Mouse (Mus musculus): ENCODE results near the gene Gigyf1. TPM values are rescaled to one million over a fixed set of nuclear protein-coding genes. Genes with fewer than 3 reads are reported as not detected.

Gene Gigyf1
- polyA plus RNA-seq (2015; fragmentation: Nextera tagmentation; extraction: Ambion mirVana), result 13.2 and 14.7 TPM in 2 replicates

DNA sequence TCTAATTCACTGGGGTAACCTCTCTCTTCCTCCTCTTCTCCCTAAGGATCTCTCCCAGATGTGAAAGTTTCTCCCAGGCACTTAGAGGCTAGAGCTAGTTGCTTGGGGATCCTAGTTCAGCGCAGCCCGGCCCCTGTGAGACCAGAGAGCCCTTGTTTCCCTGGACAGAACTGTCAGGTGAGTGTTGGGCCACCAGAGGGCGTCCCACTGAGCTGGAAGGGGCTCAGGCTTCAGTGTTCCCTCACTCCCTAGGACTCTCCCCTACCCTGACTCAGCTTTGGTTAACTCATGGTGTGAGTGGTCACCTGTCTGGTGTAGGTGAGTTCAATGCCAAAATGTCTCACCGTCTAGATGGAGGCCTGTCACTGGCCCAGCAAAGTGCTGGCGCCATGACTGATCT lies at the start of gene Gigyf1:
TSS of gene Gigyf1 (plus strand) at position 113 of the 400 bp plus-strand sequence.
- H3K4me2 ChIP-seq, result no peak within 1 kb of the TSS
- WGBS, result 73% methylated on average over 5 of the region's 5 CpGs
- H3K36me3 ChIP-seq, result peaks cover 71% of the 10 kb centered on the region
- no peak for ATAC-seq (replicated peaks; ENCODE audit: low FRiP score)
- no peak within 1 kb of the TSS for H3K9ac ChIP-seq
- H3K9me3 ChIP-seq (replicated peaks), result no peaks in the 10 kb centered on the region
- H3K4me1 ChIP-seq, result peaks cover 26% of the 10 kb centered on the region
- no peak within 1 kb of the TSS for H3K27ac ChIP-seq
- H3K4me3 ChIP-seq (replicated peaks), result no peak within 1 kb of the TSS
- H3K27me3 ChIP-seq, result no peaks in the 10 kb centered on the region

- Histone ChIP-seq H3K9ac (no peak overlapping the region), H3K4me2 (no peak overlapping the region), H3K4me3 (replicated peaks) (no peak overlapping the region), H3K27me3 (no peaks in the 10 kb centered on the region), H3K27ac (no peak overlapping the region), H3K9me3 (replicated peaks) (no peaks in the 10 kb centered on the region), H3K4me1 (no peaks in the 10 kb centered on the region), H3K36me3 (no peaks in the 10 kb centered on the region)
- 71% methylated on average over 5 of the region's 5 CpGs for WGBS
- no peak for ATAC-seq (replicated peaks; ENCODE audit: low FRiP score)
Measured at GRCm38 (mm10) chr5:137472252-137472904, 46.0 kb upstream of the Gigyf1 start.

DNA sequence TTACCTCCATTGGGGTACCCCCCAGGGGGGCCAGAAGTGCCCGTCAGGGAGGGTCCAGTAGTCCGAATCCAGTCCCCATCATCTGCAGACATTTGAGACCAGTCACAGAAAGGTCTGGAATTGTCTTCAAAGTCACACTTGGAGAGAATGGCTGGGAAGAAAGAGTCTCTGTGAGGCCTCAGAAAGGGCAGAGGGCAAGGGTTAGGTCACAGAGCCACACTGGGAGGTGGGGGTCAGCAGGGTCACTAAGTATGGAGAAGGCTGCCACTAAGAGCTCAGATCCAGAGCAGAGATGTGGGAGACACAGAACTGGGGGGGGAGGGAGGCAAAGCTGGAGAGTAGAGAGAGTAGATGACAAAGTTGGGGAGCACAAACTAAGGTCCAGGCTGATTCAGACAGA lies 44.0 kb upstream of the Gigyf1 start:
- Histone ChIP-seq H3K4me2 (no peak overlapping the region), H3K27ac (no peak overlapping the region), H3K36me3 (no peaks in the 10 kb centered on the region), H3K27me3 (no peaks in the 10 kb centered on the region), H3K4me1 (no peaks in the 10 kb centered on the region), H3K4me3 (replicated peaks) (no peak overlapping the region), H3K9me3 (replicated peaks) (no peaks in the 10 kb centered on the region), H3K9ac (no peak overlapping the region)
- 45% methylated on average over 2 of the region's 2 CpGs for WGBS
- no peak for ATAC-seq (replicated peaks; ENCODE audit: low FRiP score)

GRCm38 (mm10) chr5:137476964-137477363 lies 41.4 kb upstream of the Gigyf1 start, which contains the start of gene Zan:
Gene Zan, minus strand, starts transcription at chr5:137477064.
- Histone ChIP-seq H3K9me3 (replicated peaks) (no peaks in the 10 kb centered on the region), H3K4me1 (peaks cover 3% of the 10 kb centered on the region; the same call in 1 of the 2 replicates), H3K9ac (no peak within 1 kb of the TSS), H3K36me3 (no peaks in the 10 kb centered on the region), H3K4me2 (no peak within 1 kb of the TSS), H3K4me3 (replicated peaks) (no peak within 1 kb of the TSS), H3K27ac (no peak within 1 kb of the TSS), H3K27me3 (no peaks in the 10 kb centered on the region)
- WGBS, result 86% methylated on average over 5 of the region's 5 CpGs
- no peak for ATAC-seq (replicated peaks; ENCODE audit: low FRiP score)

- Histone ChIP-seq H3K9me3 (replicated peaks) (no peaks in the 10 kb centered on the region), H3K27ac (no peak overlapping the region), H3K27me3 (peaks cover 25% of the 10 kb centered on the region), H3K36me3 (no peaks in the 10 kb centered on the region), H3K4me1 (peaks cover 24% of the 10 kb centered on the region), H3K4me2 (no peak overlapping the region), H3K4me3 (replicated peaks) (no peak overlapping the region), H3K9ac (no peak overlapping the region)
- no peak for ATAC-seq (replicated peaks; ENCODE audit: low FRiP score)
Measured at GRCm38 (mm10) chr5:137481138-137481537, 37.2 kb upstream of the Gigyf1 start.

DNA sequence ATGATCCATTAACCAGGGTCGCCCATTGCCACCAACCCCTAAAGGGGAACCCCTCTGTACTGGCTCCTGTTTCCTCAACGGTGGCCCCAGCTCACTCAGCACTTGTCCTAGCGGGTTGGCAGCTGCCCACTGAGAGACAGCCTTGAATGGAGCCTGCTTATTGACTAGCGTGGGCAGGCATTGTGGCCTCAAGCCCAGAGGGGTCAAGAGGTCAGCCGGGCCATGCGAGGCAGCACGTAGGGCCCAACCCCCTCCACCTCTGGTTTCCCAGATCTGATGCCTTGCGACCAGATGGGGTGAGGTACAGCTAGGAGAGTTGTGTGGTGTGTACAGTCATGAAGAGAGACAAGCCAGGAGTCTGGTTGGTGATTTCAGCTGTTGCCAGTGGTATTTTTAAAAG lies 36.5 kb upstream of the Gigyf1 start:
- no peak overlapping the region for H3K27ac ChIP-seq
- 0 out of 2 replicates have a peak, but pooled peaks have one; percentile 15 for ATAC-seq (replicated peaks; ENCODE audit: low FRiP score)
- H3K9me3 ChIP-seq (replicated peaks), result no peaks in the 10 kb centered on the region
- no peak overlapping the region for H3K9ac ChIP-seq
- 37% methylated on average over 8 of the region's 8 CpGs for WGBS
- no peaks in the 10 kb centered on the region for H3K36me3 ChIP-seq
- H3K4me3 ChIP-seq (replicated peaks), result no peak overlapping the region
- no peak overlapping the region for H3K4me2 ChIP-seq
- H3K4me1 ChIP-seq, result peaks cover 26% of the 10 kb centered on the region
- H3K27me3 ChIP-seq, result peaks cover 32% of the 10 kb centered on the region

DNA sequence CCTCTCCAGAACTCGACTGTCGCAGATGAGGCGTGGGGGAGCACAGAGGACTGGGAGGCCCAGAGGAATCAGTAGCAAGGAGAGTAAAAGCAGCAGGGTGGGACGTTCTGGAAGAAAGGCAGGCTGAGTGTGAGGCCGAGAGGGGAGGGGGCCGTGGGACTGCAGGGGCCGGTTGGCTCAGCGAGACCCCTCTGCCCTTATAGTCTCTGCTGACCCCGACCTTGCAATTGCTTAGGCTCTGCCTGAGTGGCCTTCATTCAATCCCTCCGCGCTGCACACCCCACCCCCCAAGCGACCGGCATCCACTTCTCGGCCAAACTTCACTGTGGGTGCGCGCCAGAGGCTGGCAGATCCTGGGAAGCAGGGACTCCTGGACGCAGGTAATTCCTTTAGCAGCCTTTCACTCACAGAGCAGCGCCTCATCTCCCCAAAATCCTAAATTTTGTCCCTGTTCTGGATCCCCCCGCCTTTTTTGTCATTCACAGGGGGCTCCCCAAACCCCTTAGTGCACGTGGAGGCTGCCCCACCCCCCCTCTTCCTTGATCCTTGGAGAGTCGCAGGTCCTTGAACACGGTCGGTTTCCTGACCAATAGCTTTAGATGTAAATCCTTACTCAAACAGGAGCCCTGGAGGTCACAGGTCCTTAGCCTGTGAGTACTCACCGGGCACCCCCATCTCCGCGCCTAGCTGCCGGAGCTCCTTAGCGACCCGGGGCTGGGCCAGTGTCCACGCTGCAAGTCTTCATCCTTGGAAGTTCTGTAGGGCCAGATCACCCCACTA lies 33.1 kb upstream of the Gigyf1 start:
- Histone ChIP-seq H3K9ac (peak overlapping the region; percentile 5; the same call in 1 of the 2 replicates), H3K27ac (no peak overlapping the region), H3K36me3 (no peaks in the 10 kb centered on the region), H3K27me3 (peaks cover 36% of the 10 kb centered on the region), H3K4me2 (peak overlapping the region; percentile 59), H3K4me1 (peaks cover 26% of the 10 kb centered on the region), H3K9me3 (replicated peaks) (no peaks in the 10 kb centered on the region), H3K4me3 (replicated peaks) (peak overlapping the region; percentile 35)
- no peak for ATAC-seq (replicated peaks; ENCODE audit: low FRiP score)
- 10% methylated on average over 30 of the region's 30 CpGs for WGBS

GRCm38 (mm10) chr5:137485851-137486155 lies 32.5 kb upstream of the Gigyf1 start:
- no peaks in the 10 kb centered on the region for H3K36me3 ChIP-seq
- H3K9me3 ChIP-seq (replicated peaks), result no peaks in the 10 kb centered on the region
- peak overlapping the region; percentile 5; the same call in 1 of the 2 replicates for H3K9ac ChIP-seq
- H3K4me3 ChIP-seq (replicated peaks), result peak overlapping the region; percentile 35
- 3% methylated on average over 17 of the region's 17 CpGs for WGBS
- no peak for ATAC-seq (replicated peaks; ENCODE audit: low FRiP score)
- H3K4me2 ChIP-seq, result peak overlapping the region; percentile 59
- no peak overlapping the region for H3K27ac ChIP-seq
- peaks cover 26% of the 10 kb centered on the region for H3K4me1 ChIP-seq
- peaks cover 36% of the 10 kb centered on the region for H3K27me3 ChIP-seq

- no peak overlapping the region for H3K27ac ChIP-seq
- no peak overlapping the region for H3K9ac ChIP-seq
- no peaks in the 10 kb centered on the region for H3K36me3 ChIP-seq
- peaks cover 24% of the 10 kb centered on the region for H3K4me1 ChIP-seq
- 84% methylated on average over 7 of the region's 7 CpGs for WGBS
- no peak overlapping the region for H3K4me2 ChIP-seq
- ATAC-seq (replicated peaks; ENCODE audit: low FRiP score), result no peak
- peaks cover 36% of the 10 kb centered on the region for H3K27me3 ChIP-seq
- H3K9me3 ChIP-seq (replicated peaks), result no peaks in the 10 kb centered on the region
- no peak overlapping the region for H3K4me3 ChIP-seq (replicated peaks)
Measured at GRCm38 (mm10) chr5:137487616-137488015, 30.7 kb upstream of the Gigyf1 start.

DNA sequence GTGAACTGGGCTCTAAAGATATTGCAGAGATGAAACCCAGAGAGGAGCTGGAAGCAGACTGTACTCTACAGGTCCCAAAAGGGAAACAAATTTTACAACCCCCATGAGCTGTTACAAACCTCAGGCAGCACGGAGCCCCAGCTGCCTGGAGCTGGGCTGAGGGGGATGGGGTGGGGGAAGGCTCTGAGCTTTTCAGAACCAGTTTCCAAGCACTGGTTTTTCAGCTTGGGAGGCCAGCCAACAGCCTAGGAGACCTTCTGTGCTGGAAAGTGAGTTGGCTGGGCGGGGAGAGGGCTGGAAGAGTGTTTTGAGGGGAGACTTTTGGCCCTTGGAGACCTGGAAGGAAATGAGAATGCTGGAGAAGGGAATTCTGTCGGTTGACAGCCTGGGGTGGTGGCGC lies 26.8 kb upstream of the Gigyf1 start:
- H3K4me3 ChIP-seq (replicated peaks), result no peak overlapping the region
- H3K9ac ChIP-seq, result no peak overlapping the region
- no peaks in the 10 kb centered on the region for H3K36me3 ChIP-seq
- H3K4me1 ChIP-seq, result 0 out of 2 replicates have a peak, but pooled peaks cover 3% of the 10 kb centered on the region
- WGBS, result 46% methylated on average over 4 of the region's 4 CpGs
- peaks cover 7% of the 10 kb centered on the region for H3K27me3 ChIP-seq
- ATAC-seq (replicated peaks; ENCODE audit: low FRiP score), result no peak
- H3K27ac ChIP-seq, result no peak overlapping the region
- H3K4me2 ChIP-seq, result no peak overlapping the region
- no peaks in the 10 kb centered on the region for H3K9me3 ChIP-seq (replicated peaks)

- Histone ChIP-seq H3K36me3 (no peaks in the 10 kb centered on the region), H3K9ac (no peak overlapping the region), H3K27ac (no peak overlapping the region), H3K9me3 (replicated peaks) (no peaks in the 10 kb centered on the region), H3K4me2 (no peak overlapping the region), H3K4me1 (0 out of 2 replicates have a peak, but pooled peaks cover 3% of the 10 kb centered on the region), H3K27me3 (no peaks in the 10 kb centered on the region), H3K4me3 (replicated peaks) (no peak overlapping the region)
- 50% methylated on average over 13 of the region's 13 CpGs for WGBS
- ATAC-seq (replicated peaks; ENCODE audit: low FRiP score), result no peak
Measured at GRCm38 (mm10) chr5:137493831-137494230, 24.5 kb upstream of the Gigyf1 start.

- no peak overlapping the region for H3K27ac ChIP-seq
- peaks cover 17% of the 10 kb centered on the region for H3K4me1 ChIP-seq
- no peaks in the 10 kb centered on the region for H3K9me3 ChIP-seq (replicated peaks)
- H3K36me3 ChIP-seq, result peaks cover 15% of the 10 kb centered on the region
- no peak overlapping the region for H3K9ac ChIP-seq
- WGBS, result 90% methylated on average over 7 of the region's 7 CpGs
- H3K4me2 ChIP-seq, result no peak overlapping the region
- ATAC-seq (replicated peaks; ENCODE audit: low FRiP score), result no peak
- H3K27me3 ChIP-seq, result no peaks in the 10 kb centered on the region
- H3K4me3 ChIP-seq (replicated peaks), result no peak overlapping the region
Measured at GRCm38 (mm10) chr5:137500186-137500585, 18.2 kb upstream of the Gigyf1 start.

All from kidney, embryonic 15.5 days (tissue).